Mouse (Mus musculus): ENCODE results near the gene Utrn. TPM values are rescaled to one million over a fixed set of nuclear protein-coding genes. Genes with fewer than 3 reads are reported as not detected.

Utrn gene
- polyA plus RNA-seq, 1 experiment from 2014 or later: 11.5 TPM

- no peaks in the 10 kb centered on the region for H3K36me3 ChIP-seq (ENCODE audit: inconsistent target)
- no peaks in the 10 kb centered on the region for H3K79me2 ChIP-seq (ENCODE audit: inconsistent target)
- no peak overlapping the region for H3K4me3 ChIP-seq (ENCODE audit: inconsistent target)
- 94% methylated on average over 8 of the region's 8 CpGs for WGBS (ENCODE audit: missing documents)
- no peak overlapping the region for H3K27ac ChIP-seq
Measured at GRCm38 (mm10) chr10:12426866-12427265, 442.3 kb downstream of the Utrn start.

- no peaks in the 10 kb centered on the region for H3K79me2 ChIP-seq (ENCODE audit: inconsistent target)
- no peaks in the 10 kb centered on the region for H3K36me3 ChIP-seq (ENCODE audit: inconsistent target)
- H3K27ac ChIP-seq: no peak overlapping the region
- WGBS (ENCODE audit: missing documents): 93% methylated on average over 2 of the region's 2 CpGs
- H3K4me3 ChIP-seq (ENCODE audit: inconsistent target): no peak overlapping the region
Measured at GRCm38 (mm10) chr10:12424944-12425343, 444.2 kb downstream of the Utrn start.

- Histone ChIP-seq H3K79me2 (ENCODE audit: inconsistent target) (no peaks in the 10 kb centered on the region), H3K4me3 (ENCODE audit: inconsistent target) (no peak overlapping the region), H3K36me3 (ENCODE audit: inconsistent target) (no peaks in the 10 kb centered on the region), H3K27ac (no peak overlapping the region)
- 97% methylated on average over 7 of the region's 7 CpGs for WGBS (ENCODE audit: missing documents)
Measured at GRCm38 (mm10) chr10:12423994-12424725, 445.0 kb downstream of the Utrn start.

- Histone ChIP-seq H3K4me3 (ENCODE audit: inconsistent target) (no peak overlapping the region), H3K36me3 (ENCODE audit: inconsistent target) (no peaks in the 10 kb centered on the region)
Measured at GRCm38 (mm10) chr10:12414967-12415366, 454.2 kb downstream of the Utrn start.

GRCm38 (mm10) chr10:12406338-12407110, 462.6 kb downstream of the Utrn start:
- WGBS (ENCODE audit: missing documents): 94% methylated on average over 12 of the region's 12 CpGs
- Histone ChIP-seq H3K36me3 (ENCODE audit: inconsistent target) (no peaks in the 10 kb centered on the region; the same call in 1 of the 2 replicates), H3K79me2 (ENCODE audit: inconsistent target) (no peaks in the 10 kb centered on the region), H3K4me3 (ENCODE audit: inconsistent target) (no peak overlapping the region), H3K27ac (no peak overlapping the region)

More at GRCm38 (mm10) chr10:12414967-12415366, 454.2 kb downstream of the Utrn start:
- H3K27ac ChIP-seq: no peak overlapping the region
- WGBS (ENCODE audit: missing documents): 91% methylated on average over 3 of the region's 3 CpGs
- no peaks in the 10 kb centered on the region for H3K79me2 ChIP-seq (ENCODE audit: inconsistent target)

GRCm38 (mm10) chr10:12399450-12399849, 469.7 kb downstream of the Utrn start:
- WGBS (ENCODE audit: missing documents): 100% methylated on average over 2 of the region's 2 CpGs
- Histone ChIP-seq H3K79me2 (ENCODE audit: inconsistent target) (no peaks in the 10 kb centered on the region), H3K36me3 (ENCODE audit: inconsistent target) (no peaks in the 10 kb centered on the region; the same call in 1 of the 2 replicates), H3K27ac (no peak overlapping the region), H3K4me3 (ENCODE audit: inconsistent target) (no peak overlapping the region)

GRCm38 (mm10) chr10:12380139-12380538, 489.0 kb downstream of the Utrn start:
- no peaks in the 10 kb centered on the region for H3K36me3 ChIP-seq (ENCODE audit: inconsistent target)
- no peak overlapping the region for H3K27ac ChIP-seq
- H3K4me3 ChIP-seq (ENCODE audit: inconsistent target): no peak overlapping the region
- H3K79me2 ChIP-seq (ENCODE audit: inconsistent target): no peaks in the 10 kb centered on the region
- 100% methylated on average over 1 of the region's 1 CpGs for WGBS (ENCODE audit: missing documents)

- 90% methylated on average over 1 of the region's 1 CpGs for whole genome bisulfite sequencing (ENCODE audit: missing documents)
- Histone ChIP-seq H3K79me2 (ENCODE audit: inconsistent target) (no peaks in the 10 kb centered on the region), H3K36me3 (ENCODE audit: inconsistent target) (no peaks in the 10 kb centered on the region), H3K4me3 (ENCODE audit: inconsistent target) (no peak overlapping the region), H3K27ac (no peak overlapping the region)
Measured at GRCm38 (mm10) chr10:12379123-12379522, 490.0 kb downstream of the Utrn start.

- no peak overlapping the region for H3K27ac ChIP-seq
- WGBS (ENCODE audit: missing documents): 85% methylated on average over 3 of the region's 3 CpGs
- H3K4me3 ChIP-seq (ENCODE audit: inconsistent target): no peak overlapping the region
- H3K36me3 ChIP-seq (ENCODE audit: inconsistent target): no peaks in the 10 kb centered on the region
- H3K79me2 ChIP-seq (ENCODE audit: inconsistent target): no peaks in the 10 kb centered on the region
Measured at GRCm38 (mm10) chr10:12377727-12378126, 491.4 kb downstream of the Utrn start.

GRCm38 (mm10) chr10:12376015-12376414, 493.1 kb downstream of the Utrn start:
- 91% methylated on average over 2 of the region's 2 CpGs for WGBS (ENCODE audit: missing documents)
- Histone ChIP-seq H3K36me3 (ENCODE audit: inconsistent target) (no peaks in the 10 kb centered on the region), H3K27ac (no peak overlapping the region), H3K79me2 (ENCODE audit: inconsistent target) (no peaks in the 10 kb centered on the region), H3K4me3 (ENCODE audit: inconsistent target) (no peak overlapping the region)

GRCm38 (mm10) chr10:12374741-12375140, 494.4 kb downstream of the Utrn start:
- H3K36me3 ChIP-seq (ENCODE audit: inconsistent target): no peaks in the 10 kb centered on the region
- WGBS (ENCODE audit: missing documents): 100% methylated on average over 1 of the region's 1 CpGs
- no peak overlapping the region for H3K27ac ChIP-seq

GRCm38 (mm10) chr10:12354556-12354955, 514.6 kb downstream of the Utrn start:
- H3K27ac ChIP-seq: no peak overlapping the region
- H3K36me3 ChIP-seq (ENCODE audit: inconsistent target): no peaks in the 10 kb centered on the region
- no peak overlapping the region for H3K4me3 ChIP-seq (ENCODE audit: inconsistent target)
- WGBS (ENCODE audit: missing documents): 83% methylated on average over 4 of the region's 4 CpGs
- H3K79me2 ChIP-seq (ENCODE audit: inconsistent target): no peaks in the 10 kb centered on the region

More at GRCm38 (mm10) chr10:12374741-12375140, 494.4 kb downstream of the Utrn start:
- H3K4me3 ChIP-seq (ENCODE audit: inconsistent target): no peak overlapping the region
- no peaks in the 10 kb centered on the region for H3K79me2 ChIP-seq (ENCODE audit: inconsistent target)

- Histone ChIP-seq H3K79me2 (ENCODE audit: inconsistent target) (no peaks in the 10 kb centered on the region), H3K36me3 (ENCODE audit: inconsistent target) (no peaks in the 10 kb centered on the region), H3K4me3 (ENCODE audit: inconsistent target) (no peak overlapping the region), H3K27ac (no peak overlapping the region)
- 96% methylated on average over 5 of the region's 5 CpGs for WGBS (ENCODE audit: missing documents)
Measured at GRCm38 (mm10) chr10:12354106-12354505, 515.1 kb downstream of the Utrn start.

- 90% methylated on average over 10 of the region's 10 CpGs for WGBS (ENCODE audit: missing documents)
Measured at GRCm38 (mm10) chr10:12339704-12340558, 529.2 kb downstream of the Utrn start.

More at GRCm38 (mm10) chr10:12339704-12340558, 529.2 kb downstream of the Utrn start:
- no peaks in the 10 kb centered on the region for H3K36me3 ChIP-seq (ENCODE audit: inconsistent target)
- H3K4me3 ChIP-seq (ENCODE audit: inconsistent target): no peak overlapping the region
- H3K79me2 ChIP-seq (ENCODE audit: inconsistent target): no peaks in the 10 kb centered on the region
- no peak overlapping the region for H3K27ac ChIP-seq
